Mouse (Mus musculus): ENCODE measurements around the gene Olfr906. TPM values are rescaled to one million over a fixed set of nuclear protein-coding genes. Genes with fewer than 3 reads are reported as not detected.

Olfr906 gene
- total RNA-seq (2021) (not detected), polyA plus RNA-seq (2012; rRNA removed) (not detected in 2 replicates)
- long read RNA-seq = 0 reads

DNA sequence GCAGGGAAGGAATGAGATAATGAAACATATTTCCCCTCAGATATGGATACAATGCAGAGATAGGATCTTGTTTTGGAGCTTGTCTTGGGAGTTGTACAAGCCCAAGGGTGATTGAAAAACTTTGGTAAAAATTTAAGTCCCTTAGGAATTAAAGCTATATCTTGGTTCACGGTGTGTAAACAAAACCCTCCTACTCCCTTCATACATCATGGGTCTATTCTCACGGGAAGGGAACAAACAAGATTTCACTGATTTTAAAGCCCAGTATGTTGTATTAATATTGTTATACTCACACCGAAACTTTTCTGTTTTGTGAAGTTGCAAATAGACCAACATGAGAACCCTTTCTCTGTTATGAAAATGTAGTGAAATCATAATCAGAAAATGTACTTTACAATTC lies at the start of gene Olfr906:
Olfr906 (plus strand) TSS at position 301 of the 400 bp plus-strand sequence.
- DNase-seq = no peak

GRCm38 (mm10) chr9:38447352-38447751 lies 39.5 kb upstream of the Olfr906 start, which contains the start of gene Olfr902:
Gene Olfr902 (plus strand): TSS chr9:38447652.
- DNase-seq = no peak

DNA sequence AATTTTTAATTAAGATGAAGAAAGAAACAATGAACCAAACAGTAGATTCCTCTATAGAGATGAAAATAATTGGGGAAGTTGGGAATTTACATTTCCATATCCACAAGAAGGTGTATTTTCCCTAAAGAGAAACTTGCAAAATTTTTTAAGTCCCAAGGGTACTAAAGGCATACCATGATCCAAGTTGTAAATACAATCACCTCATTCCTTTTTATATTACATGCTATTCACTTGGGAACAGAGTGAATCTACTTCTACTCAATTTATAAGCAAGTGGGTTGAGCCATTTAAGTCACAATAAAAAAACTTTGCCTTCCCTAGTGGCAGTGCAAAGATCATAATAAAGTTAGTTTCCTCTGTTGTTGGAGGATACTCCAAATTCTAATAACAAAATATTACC lies 24.0 kb upstream of the Olfr906 start, which contains the start of gene Olfr904:
Olfr904 (plus strand) TSS at position 301 of the 400 bp plus-strand sequence.
- no peak for DNase-seq

GRCm38 (mm10) chr9:38470807-38471206 lies 16.1 kb upstream of the Olfr906 start, which contains the start of gene Olfr905:
Gene Olfr905 (plus strand): TSS chr9:38471107.
- no peak for DNase-seq

GRCm38 (mm10) chr9:38495501-38495900 lies 8.6 kb downstream of the Olfr906 start, which contains the start of gene Olfr907:
Gene Olfr907 (plus strand): TSS chr9:38495801.
- no peak for DNase-seq

DNA sequence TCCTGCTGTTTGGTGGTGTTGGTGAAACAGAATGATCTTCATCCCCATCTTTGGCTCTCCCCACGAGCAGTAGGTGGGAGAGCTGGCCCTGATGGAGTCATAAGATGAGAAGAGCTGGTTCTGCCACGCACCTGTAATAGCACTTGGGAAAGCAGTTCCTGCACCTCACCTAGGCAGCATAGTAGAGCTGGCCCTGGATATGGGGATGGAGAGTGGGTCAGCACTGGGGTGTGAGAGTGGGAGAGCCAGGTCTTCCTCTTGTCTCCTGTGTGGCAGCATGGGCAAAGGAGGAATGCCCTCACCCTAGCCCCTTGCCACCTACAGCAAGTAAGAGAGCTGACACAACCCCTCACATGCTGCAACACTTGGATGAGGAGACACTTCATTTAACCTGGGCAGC lies 25.5 kb downstream of the Olfr906 start:
- no peak for DNase-seq

- no peak for DNase-seq
Measured at GRCm38 (mm10) chr9:38521280-38521679, 34.4 kb downstream of the Olfr906 start, which contains the start of gene Olfr911-ps1. Gene Olfr911-ps1 (plus strand): TSS chr9:38521580.

- no peak for DNase-seq
Measured at GRCm38 (mm10) chr9:38537549-38537948, 50.7 kb downstream of the Olfr906 start, which contains the start of gene Olfr910. Gene Olfr910 (plus strand): TSS chr9:38537849.

Other genes starting within 250 kb of the Olfr906 start
- not detected for gene Olfr143, start 234.3 kb upstream of the Olfr906 start, total RNA-seq (2021)
- not detected in 2 replicates for gene Olfr143, start 234.3 kb upstream of the Olfr906 start, polyA plus RNA-seq (2012; rRNA removed)
- not detected for gene Olfr895, start 219.2 kb upstream of the Olfr906 start, total RNA-seq (2021)
- not detected in 2 replicates for gene Olfr895, start 219.2 kb upstream of the Olfr906 start, polyA plus RNA-seq (2012; rRNA removed)
- not detected for gene Olfr896-ps1, start 196.0 kb upstream of the Olfr906 start, total RNA-seq (2021)
- gene Olfr896-ps1, start 196.0 kb upstream of the Olfr906 start, polyA plus RNA-seq (2012; rRNA removed) = not detected in 2 replicates
- gene Olfr25, start 158.0 kb upstream of the Olfr906 start, total RNA-seq (2021) = not detected
- gene Olfr25, start 158.0 kb upstream of the Olfr906 start, polyA plus RNA-seq (2012; rRNA removed) = not detected in 2 replicates
- not detected for gene Olfr898, start 138.7 kb upstream of the Olfr906 start, total RNA-seq (2021)
- gene Olfr898, start 138.7 kb upstream of the Olfr906 start, polyA plus RNA-seq (2012; rRNA removed) = not detected in 2 replicates
- not detected for gene Olfr250, start 120.2 kb upstream of the Olfr906 start, total RNA-seq (2021)
- gene Olfr250, start 120.2 kb upstream of the Olfr906 start, polyA plus RNA-seq (2012; rRNA removed) = not detected in 2 replicates
- gene Olfr251, start 110.0 kb upstream of the Olfr906 start, total RNA-seq (2021) = not detected
- not detected in 2 replicates for gene Olfr251, start 110.0 kb upstream of the Olfr906 start, polyA plus RNA-seq (2012; rRNA removed)
- not detected for gene Olfr147, start 85.4 kb upstream of the Olfr906 start, total RNA-seq (2021)
- not detected in 2 replicates for gene Olfr147, start 85.4 kb upstream of the Olfr906 start, polyA plus RNA-seq (2012; rRNA removed)
- not detected for gene Olfr901, start 57.6 kb upstream of the Olfr906 start, total RNA-seq (2021)
- not detected in 2 replicates for gene Olfr901, start 57.6 kb upstream of the Olfr906 start, polyA plus RNA-seq (2012; rRNA removed)
- not detected for gene Olfr902, start 39.4 kb upstream of the Olfr906 start, total RNA-seq (2021)
- gene Olfr902, start 39.4 kb upstream of the Olfr906 start, polyA plus RNA-seq (2012; rRNA removed) = not detected in 2 replicates
- gene Olfr904, start 23.9 kb upstream of the Olfr906 start, total RNA-seq (2021) = not detected
- gene Olfr904, start 23.9 kb upstream of the Olfr906 start, polyA plus RNA-seq (2012; rRNA removed) = not detected in 2 replicates
- gene Olfr905, start 16.0 kb upstream of the Olfr906 start, total RNA-seq (2021) = not detected
- gene Olfr905, start 16.0 kb upstream of the Olfr906 start, polyA plus RNA-seq (2012; rRNA removed) = not detected in 2 replicates
- not detected for gene Olfr907, start 8.7 kb downstream of the Olfr906 start, total RNA-seq (2021)
- gene Olfr907, start 8.7 kb downstream of the Olfr906 start, polyA plus RNA-seq (2012; rRNA removed) = not detected in 2 replicates
- gene Olfr911-ps1, start 34.5 kb downstream of the Olfr906 start, total RNA-seq (2021) = not detected
- not detected in 2 replicates for gene Olfr911-ps1, start 34.5 kb downstream of the Olfr906 start, polyA plus RNA-seq (2012; rRNA removed)
- gene Olfr910, start 50.8 kb downstream of the Olfr906 start, total RNA-seq (2021) = not detected
- gene Olfr910, start 50.8 kb downstream of the Olfr906 start, polyA plus RNA-seq (2012; rRNA removed) = not detected in 2 replicates
- not detected for gene Olfr912, start 93.1 kb downstream of the Olfr906 start, total RNA-seq (2021)
- not detected in 2 replicates for gene Olfr912, start 93.1 kb downstream of the Olfr906 start, polyA plus RNA-seq (2012; rRNA removed)
- gene Olfr913, start 105.7 kb downstream of the Olfr906 start, total RNA-seq (2021) = not detected
- not detected in 2 replicates for gene Olfr913, start 105.7 kb downstream of the Olfr906 start, polyA plus RNA-seq (2012; rRNA removed)
- not detected for gene Olfr914, start 118.0 kb downstream of the Olfr906 start, total RNA-seq (2021)
- gene Olfr914, start 118.0 kb downstream of the Olfr906 start, polyA plus RNA-seq (2012; rRNA removed) = not detected in 2 replicates
- gene Olfr916, start 172.8 kb downstream of the Olfr906 start, total RNA-seq (2021) = not detected
- gene Olfr916, start 172.8 kb downstream of the Olfr906 start, polyA plus RNA-seq (2012; rRNA removed) = not detected in 2 replicates
- gene Olfr917, start 178.8 kb downstream of the Olfr906 start, total RNA-seq (2021) = not detected
- gene Olfr917, start 178.8 kb downstream of the Olfr906 start, polyA plus RNA-seq (2012; rRNA removed) = not detected in 2 replicates
- gene Olfr918, start 187.5 kb downstream of the Olfr906 start, total RNA-seq (2021) = not detected
- not detected in 2 replicates for gene Olfr918, start 187.5 kb downstream of the Olfr906 start, polyA plus RNA-seq (2012; rRNA removed)
- gene Olfr919, start 216.6 kb downstream of the Olfr906 start, total RNA-seq (2021) = not detected
- not detected in 2 replicates for gene Olfr919, start 216.6 kb downstream of the Olfr906 start, polyA plus RNA-seq (2012; rRNA removed)
- gene Vwa5a, start 231.2 kb downstream of the Olfr906 start, total RNA-seq (2021) = 10 to 100 TPM; 38.3 to 56.7 TPM
- gene Vwa5a, start 231.2 kb downstream of the Olfr906 start, polyA plus RNA-seq (2012; rRNA removed) = 7.1 and 8.0 TPM in 2 replicates